Mouse (Mus musculus): ENCODE data around the gene Prdx1.
"Not testable (repeated sequence)": the region's sequence is repeated elsewhere in the genome, so short reads cannot be mapped to it uniquely, and the experiment has no call there.

The Prdx1 gene

GRCm38 (mm10) chr4:116677808-116678207 is 7.5 kb upstream of the Prdx1 start:
- in situ Hi-C loops (cut with MboI, MseI) = no loop called here

- in situ Hi-C loops (cut with MboI, MseI) = no loop called here
Measured at GRCm38 (mm10) chr4:116679141-116679540, 6.2 kb upstream of the Prdx1 start.

DNA sequence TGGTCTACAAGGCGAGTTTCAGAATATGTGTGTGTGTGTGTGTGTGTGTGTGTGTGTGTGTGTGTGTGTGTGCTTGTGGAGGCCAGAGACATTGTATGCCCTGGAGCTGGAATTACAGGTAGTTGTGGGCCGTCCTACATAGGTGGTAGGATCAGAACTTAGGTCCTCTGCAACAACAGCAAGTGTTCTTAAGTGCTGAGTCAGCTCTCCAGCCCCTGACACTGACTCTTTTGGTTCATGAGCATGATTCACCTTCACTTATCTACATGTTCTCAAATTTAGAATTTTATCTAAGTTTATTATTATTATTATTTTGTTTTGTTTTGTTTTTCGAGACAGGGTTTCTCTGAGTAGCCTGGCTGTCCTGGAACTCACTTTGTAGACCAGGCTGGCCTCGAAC is 4.8 kb upstream of the Prdx1 start:
- in situ Hi-C loops (cut with MboI, MseI) = not testable (repeated sequence)

- in situ Hi-C loops (cut with MboI, MseI) = no loop called here
Measured at GRCm38 (mm10) chr4:116683957-116684356, 1.4 kb upstream of the Prdx1 start.

- in situ Hi-C loops (cut with MboI, MseI) = loop anchor here in 1 of 2 experiments (5.0 kb wide), 1 partner anchor 32 kb away; the partner anchor contains the start of gene Akr1a1
Measured at GRCm38 (mm10) chr4:116684665-116685064, 679 bp upstream of the Prdx1 start.

- in situ Hi-C loops (cut with MboI, MseI) = loop anchor here in 1 of 2 experiments (5.0 kb wide), 1 partner anchor 35 kb away; the partner anchor contains the start of gene Akr1a1
Measured at GRCm38 (mm10) chr4:116687041-116687440, 1.7 kb downstream of the Prdx1 start.

GRCm38 (mm10) chr4:116689309-116689876 is 4.0 kb downstream of the Prdx1 start:
- in situ Hi-C loops (cut with MboI, MseI) = loop anchor here in 1 of 2 experiments (5.0 kb wide), 1 partner anchor 37 kb away; the partner anchor contains the start of gene Akr1a1

- in situ Hi-C loops (cut with MboI, MseI) = loop anchor here in 1 of 2 experiments (10.0 kb wide), 1 partner anchor 483 kb away; no protein-coding TSS in a partner anchor
Measured at GRCm38 (mm10) chr4:116692146-116692545, 6.8 kb downstream of the Prdx1 start.

DNA sequence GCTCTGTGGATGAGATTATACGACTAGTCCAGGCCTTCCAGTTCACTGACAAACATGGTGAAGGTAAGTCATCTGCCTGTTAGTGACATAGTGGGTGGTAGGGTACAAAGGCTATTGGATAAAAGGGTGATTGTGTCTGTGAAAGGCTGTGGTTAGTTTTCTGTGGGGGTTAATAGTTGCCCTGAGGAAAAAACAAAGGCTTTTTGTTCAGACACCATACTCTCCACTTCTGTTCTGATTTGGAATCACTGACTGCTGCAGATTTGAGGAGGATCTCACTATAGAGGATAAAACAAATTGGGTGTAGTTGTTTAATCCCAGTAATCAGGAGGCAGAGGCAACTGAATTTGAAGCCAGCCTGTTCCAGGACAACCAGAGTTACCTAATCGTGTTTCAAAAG is 8.4 kb downstream of the Prdx1 start:
- in situ Hi-C loops (cut with MboI, MseI) = loop anchor here in 1 of 2 experiments (10.0 kb wide), 1 partner anchor 481 kb away; no protein-coding TSS in a partner anchor

- in situ Hi-C loops (cut with MboI, MseI) = loop anchor here in 1 of 2 experiments (10.0 kb wide), 1 partner anchor 476 kb away; no protein-coding TSS in a partner anchor
Measured at GRCm38 (mm10) chr4:116698693-116699342, 13.5 kb downstream of the Prdx1 start.

- in situ Hi-C loops (cut with MboI, MseI) = no loop called here
Measured at GRCm38 (mm10) chr4:116700964-116701363, 15.6 kb downstream of the Prdx1 start.

GRCm38 (mm10) chr4:116703804-116704203 is 18.5 kb downstream of the Prdx1 start:
- in situ Hi-C loops (cut with MboI, MseI) = no loop called here

- in situ Hi-C loops (cut with MboI, MseI) = no loop called here
Measured at GRCm38 (mm10) chr4:116707666-116708065, 22.3 kb downstream of the Prdx1 start.

- in situ Hi-C loops (cut with MboI, MseI) = no loop called here
Measured at GRCm38 (mm10) chr4:116708201-116708764, 22.9 kb downstream of the Prdx1 start, which contains the start of the genes Mmachc and Ccdc163. Gene Mmachc, minus strand, starts transcription at chr4:116708406. Gene Ccdc163, plus strand, starts transcription at chr4:116708509.

- in situ Hi-C loops (cut with MboI, MseI) = no loop called here
Measured at GRCm38 (mm10) chr4:116708791-116709390, 23.5 kb downstream of the Prdx1 start.

DNA sequence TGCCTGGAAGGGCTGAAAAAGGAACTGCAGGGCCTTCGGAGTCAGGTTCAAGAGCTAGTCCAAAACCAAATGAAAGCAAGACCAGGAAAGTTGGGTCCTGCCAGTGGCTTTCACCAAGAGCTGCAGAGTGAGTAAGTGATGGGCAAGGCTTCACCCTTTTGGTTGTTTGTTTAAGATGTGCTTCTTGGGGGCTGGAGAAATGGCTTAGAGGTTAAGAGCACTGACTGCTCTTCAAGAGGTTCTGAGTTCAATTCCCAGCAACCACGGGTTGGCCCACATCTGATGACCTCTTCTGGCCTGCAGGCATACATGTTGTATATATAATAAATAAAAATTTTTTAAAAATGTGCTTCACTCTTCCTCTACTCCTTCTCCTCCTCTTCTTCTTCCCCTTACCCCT is 24.8 kb downstream of the Prdx1 start:
- in situ Hi-C loops (cut with MboI, MseI) = no loop called here

- in situ Hi-C loops (cut with MboI, MseI) = no loop called here
Measured at GRCm38 (mm10) chr4:116712536-116712935, 27.2 kb downstream of the Prdx1 start.

GRCm38 (mm10) chr4:116719396-116719795 is 34.1 kb downstream of the Prdx1 start:
- in situ Hi-C loops (cut with MboI, MseI) = loop anchor here (5.0 kb wide), 1 partner anchor 68 kb away; no protein-coding TSS in a partner anchor

GRCm38 (mm10) chr4:116720343-116721097 is 35.2 kb downstream of the Prdx1 start, which contains the start of gene Tesk2:
Gene Tesk2, plus strand, starts transcription at chr4:116720948.
- in situ Hi-C loops (cut with MboI, MseI) = no loop called here

DNA sequence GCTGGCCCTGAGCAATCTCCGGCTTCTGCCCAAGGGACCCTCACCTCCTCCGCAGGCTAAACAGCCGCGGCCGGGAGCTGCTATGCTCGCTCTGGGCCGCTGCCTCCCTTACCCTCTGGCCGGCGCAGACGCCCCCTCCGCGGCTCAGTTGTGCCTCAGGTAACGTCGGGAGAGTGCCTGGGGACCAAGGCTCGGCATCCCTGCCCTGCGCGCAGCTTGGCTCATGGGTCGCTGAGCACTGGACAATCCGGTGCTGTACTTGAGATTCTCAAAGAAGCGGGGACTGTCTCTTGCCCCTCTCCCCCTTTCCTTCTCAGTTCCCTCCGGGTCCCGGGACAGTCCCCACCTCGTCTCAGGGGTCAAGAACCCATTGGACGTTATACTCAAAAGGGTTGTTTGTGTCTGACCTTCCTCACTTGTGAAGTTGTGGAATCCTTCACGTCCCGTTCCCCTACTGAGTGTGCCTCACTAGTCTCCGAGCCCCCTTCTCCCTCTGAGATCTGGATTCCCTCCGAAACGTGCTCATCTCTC is 35.8 kb downstream of the Prdx1 start:
- in situ Hi-C loops (cut with MboI, MseI) = no loop called here

DNA sequence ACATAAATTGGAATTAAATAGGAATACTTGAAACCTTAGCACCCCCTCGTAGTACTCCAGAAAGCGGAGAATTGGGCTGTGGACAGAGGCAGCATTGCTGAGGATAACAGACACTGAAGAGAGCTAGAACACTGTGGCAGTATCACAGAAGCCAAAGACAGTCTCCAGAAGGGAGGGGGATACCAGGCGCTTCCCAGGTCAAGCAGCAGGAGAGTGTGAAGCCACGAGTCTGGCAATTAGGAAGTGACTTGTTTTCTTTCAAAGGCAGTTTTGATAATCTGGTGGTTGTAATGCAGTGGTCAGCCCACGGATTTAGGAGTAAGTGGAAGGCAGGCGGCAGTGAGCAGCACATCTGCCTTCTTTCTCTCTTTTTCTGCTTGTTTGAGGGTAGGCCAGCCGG is 36.9 kb downstream of the Prdx1 start:
- in situ Hi-C loops (cut with MboI, MseI) = no loop called here

All from T-helper 17 cell (primary cell).